Mouse (Mus musculus) gastrocnemius, postnatal 25 days (tissue): ENCODE measurements at regions not wholly inside any gene's neighbourhood (a gene's known extent, or its start where the extent isn't known, plus 50 kb on each side); places are given as distances from the start of the nearest gene placed in this dataset.

ENCODE experiments used
- DNase-seq: peaks from one replicate; pipeline ENCODE4 v3.0.0; 2022

- no peak for DNase-seq
These were observed 178.4 kb upstream of the Jun start for GRCm38 (mm10) chr4:95230461-95230860.

- DNase-seq = peak; percentile 22
These were observed 181.0 kb upstream of the Jun start for GRCm38 (mm10) chr4:95233034-95233433.

- peak; percentile 29 for DNase-seq
These were observed 182.1 kb upstream of the Jun start for GRCm38 (mm10) chr4:95234030-95234555.

GRCm38 (mm10) chr4:95247977-95248376 lies 196.0 kb upstream of the Jun start:
- no peak for DNase-seq

- no peak for DNase-seq
These were observed 197.0 kb upstream of the Jun start for GRCm38 (mm10) chr4:95249031-95249430.

- DNase-seq = no peak
These were observed 198.1 kb upstream of the Jun start for GRCm38 (mm10) chr4:95250083-95250482.

GRCm38 (mm10) chr4:95269766-95270165 lies 217.7 kb upstream of the Jun start:
- no peak for DNase-seq

- DNase-seq = no peak
These were observed 218.4 kb upstream of the Jun start for GRCm38 (mm10) chr4:95270389-95270788.

- DNase-seq = no peak
These were observed 224.2 kb upstream of the Jun start for GRCm38 (mm10) chr4:95276231-95276630.

GRCm38 (mm10) chr4:95277989-95278713 lies 226.1 kb upstream of the Jun start:
- no peak for DNase-seq

GRCm38 (mm10) chr4:95278714-95279095 lies 226.7 kb upstream of the Jun start:
- DNase-seq = peak; percentile 21

GRCm38 (mm10) chr4:95279200-95279599 lies 227.2 kb upstream of the Jun start:
- no peak for DNase-seq

- no peak for DNase-seq
These were observed 230.1 kb upstream of the Jun start for GRCm38 (mm10) chr4:95282083-95282482.

- peak; percentile 31 for DNase-seq
These were observed 231.8 kb upstream of the Jun start for GRCm38 (mm10) chr4:95283789-95284188.

- no peak for DNase-seq
These were observed 232.2 kb upstream of the Jun start for GRCm38 (mm10) chr4:95284192-95284591.

- no peak for DNase-seq
These were observed 232.7 kb upstream of the Jun start for GRCm38 (mm10) chr4:95284696-95285095.

- peak; percentile 70 for DNase-seq
These were observed 238.3 kb upstream of the Jun start for GRCm38 (mm10) chr4:95290321-95290720.

- DNase-seq = no peak
These were observed 242.1 kb upstream of the Jun start for GRCm38 (mm10) chr4:95294110-95294509.

GRCm38 (mm10) chr4:95301907-95302306 lies 249.9 kb upstream of the Jun start:
- DNase-seq = no peak

- peak; percentile 29 for DNase-seq
These were observed 251.3 kb upstream of the Jun start for GRCm38 (mm10) chr4:95303337-95303736.

GRCm38 (mm10) chr4:95304006-95304405 lies 252.0 kb upstream of the Jun start:
- no peak for DNase-seq

- DNase-seq = no peak
These were observed 250.2 kb upstream of the Fggy start for GRCm38 (mm10) chr4:95307134-95307533.

GRCm38 (mm10) chr4:95308469-95308895 lies 248.8 kb upstream of the Fggy start:
- DNase-seq = no peak

GRCm38 (mm10) chr4:95310410-95310809 lies 246.9 kb upstream of the Fggy start:
- DNase-seq = no peak
